Mouse (Mus musculus) embryonic facial prominence, embryonic 11.5 days (tissue): ENCODE data around the gene Pdpk1. TPM values are rescaled to one million over a fixed set of nuclear protein-coding genes. Genes with fewer than 3 reads are reported as not detected.

ENCODE experiments used
- polyA plus RNA-seq: library from polyadenylated mRNA; unstranded; fragments of >200 nt; fragmentation: Nextera tagmentation; extraction: Ambion mirVana; gene quantifications from 2 replicates; pipeline ENCODE4 v1.2.1, GENCODE M21; 2014

Gene Pdpk1
- polyA plus RNA-seq, 1 experiment from 2014 or later = 33.4 TPM

Other genes starting within 250 kb of the Pdpk1 start
- gene Dcpp3, start 233.5 kb downstream of the Pdpk1 start, polyA plus RNA-seq = not detected in 2 replicates
- not detected in 2 replicates for gene Sbp, start 209.3 kb downstream of the Pdpk1 start, polyA plus RNA-seq
- not detected in 2 replicates for gene Sbpl, start 195.7 kb downstream of the Pdpk1 start, polyA plus RNA-seq
- not detected in 2 replicates for gene Prss30, start 170.4 kb downstream of the Pdpk1 start, polyA plus RNA-seq
- 0.94 and 1.7 TPM in 2 replicates for gene Prss22, start 152.8 kb downstream of the Pdpk1 start, polyA plus RNA-seq
- gene Prss27, start 112.8 kb downstream of the Pdpk1 start, polyA plus RNA-seq = 0.17 TPM in 1 of 2 replicates, not detected in the other
- gene Kctd5, start 77.4 kb downstream of the Pdpk1 start, polyA plus RNA-seq = 84.3 and 88.8 TPM in 2 replicates
- gene Amdhd2, start 12.8 kb upstream of the Pdpk1 start, polyA plus RNA-seq = 30.6 and 37.5 TPM in 2 replicates
- gene Atp6v0c, start 18.8 kb upstream of the Pdpk1 start, polyA plus RNA-seq = 384 and 433 TPM in 2 replicates
- 3.7 and 5.4 TPM in 2 replicates for gene Tbc1d24, start 54.6 kb upstream of the Pdpk1 start, polyA plus RNA-seq
- 6.2 and 7.1 TPM in 2 replicates for gene Ntn3, start 58.6 kb upstream of the Pdpk1 start, polyA plus RNA-seq
- 16.9 and 21.7 TPM in 2 replicates for gene Tedc2, start 69.9 kb upstream of the Pdpk1 start, polyA plus RNA-seq
- gene Ccnf, start 100.6 kb upstream of the Pdpk1 start, polyA plus RNA-seq = 99.6 and 101 TPM in 2 replicates
- 0.38 TPM in 1 of 2 replicates, not detected in the other for gene Abca17, start 200.1 kb upstream of the Pdpk1 start, polyA plus RNA-seq
- 5.3 and 7.7 TPM in 2 replicates for gene Abca3, start 201.0 kb upstream of the Pdpk1 start, polyA plus RNA-seq